Mouse (Mus musculus): ENCODE results near the gene Zfp827.

DNA sequence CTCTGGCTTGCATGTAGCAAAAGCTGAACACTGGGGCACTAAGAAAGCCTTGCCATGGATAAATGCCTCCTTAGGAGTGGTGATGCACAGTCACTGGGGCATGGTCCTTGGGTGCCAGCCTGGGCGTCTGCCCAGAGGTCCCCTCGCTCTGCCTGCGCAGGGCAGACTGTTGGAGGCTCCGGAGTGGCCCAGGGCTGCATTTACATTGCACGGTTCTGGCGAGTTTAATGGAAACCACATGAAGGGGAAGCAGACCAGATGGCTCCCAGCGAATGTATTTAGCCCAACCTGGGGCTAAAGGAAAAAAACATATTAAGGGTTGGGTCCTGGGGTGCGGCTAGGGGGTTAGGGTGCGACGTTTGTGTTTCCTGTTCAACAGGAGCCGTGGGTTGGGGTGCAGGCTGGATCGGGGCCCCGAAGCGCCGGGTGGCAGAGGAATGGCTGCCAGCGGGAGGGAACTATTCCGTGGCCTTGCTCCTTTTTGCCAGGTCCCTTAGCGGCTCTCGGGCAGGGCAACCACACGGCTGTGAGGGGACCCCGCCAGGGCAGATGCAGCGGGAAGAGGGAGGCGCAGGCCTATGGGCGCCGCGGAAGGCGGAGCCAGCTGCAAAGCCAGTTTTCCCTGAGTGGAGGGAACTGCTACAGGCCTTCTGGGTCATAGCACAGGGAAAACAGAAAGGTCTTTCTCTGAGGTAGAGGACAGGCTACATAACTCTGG lies 181.6 kb downstream of the Zfp827 start:
- TF ChIP-seq POLR2A (IDR thresholded peaks at IDR 0.05; ENCODE audit: low read depth, low read length), result peak; percentile 51
- no peak for TF ChIP-seq CTCF (IDR thresholded peaks at IDR 0.05; ENCODE audit: borderline replicate concordance, insufficient read depth, low read length)

Measured in embryonic fibroblast, embryonic 13.5 days (primary cell).